Mouse (Mus musculus) thymus, postnatal 10 days (tissue): Measurements from ENCODE around the gene Psip1.
A peak's percentile ranks its signal among the peaks of the same experiment; 100 is the strongest.
"Not testable (repeated sequence)": the region's sequence is repeated elsewhere in the genome, so short reads cannot be mapped to it uniquely, and the experiment has no call there.

Source experiments
- DNase-seq, 2 experiments: peaks; one replicate each; pipeline ENCODE4 v3.0.0; 2021; ENCODE audit warnings: low spot score in 2 of 2

Gene Psip1

GRCm38 (mm10) chr4:83501037-83501430 lies 14.8 kb upstream of the Psip1 start:
- no peak for DNase-seq

GRCm38 (mm10) chr4:83500154-83501036 lies 14.1 kb upstream of the Psip1 start:
- DNase-seq: no peak

- DNase-seq: not testable (repeated sequence)
Measured at GRCm38 (mm10) chr4:83497013-83497412, 10.8 kb upstream of the Psip1 start.

GRCm38 (mm10) chr4:83493112-83493511 lies 6.9 kb upstream of the Psip1 start:
- DNase-seq: no peak

GRCm38 (mm10) chr4:83489121-83489520 lies 2.9 kb upstream of the Psip1 start:
- DNase-seq: no peak

- peak; percentile 90 for DNase-seq
Measured at GRCm38 (mm10) chr4:83485735-83486116, 533 bp downstream of the Psip1 start.

- DNase-seq: no peak
Measured at GRCm38 (mm10) chr4:83485250-83485649, 1.0 kb downstream of the Psip1 start.

GRCm38 (mm10) chr4:83468208-83468607 lies 18.1 kb downstream of the Psip1 start:
- DNase-seq: no peak

GRCm38 (mm10) chr4:83467615-83468014 lies 18.6 kb downstream of the Psip1 start:
- DNase-seq: no peak

GRCm38 (mm10) chr4:83464827-83465226 lies 21.4 kb downstream of the Psip1 start:
- DNase-seq: no peak

- DNase-seq: no peak
Measured at GRCm38 (mm10) chr4:83460106-83460505, 26.2 kb downstream of the Psip1 start.

GRCm38 (mm10) chr4:83450785-83451184 lies 35.5 kb downstream of the Psip1 start:
- no peak for DNase-seq

GRCm38 (mm10) chr4:83441050-83441449 lies 45.2 kb downstream of the Psip1 start:
- no peak for DNase-seq

- no peak for DNase-seq
Measured at GRCm38 (mm10) chr4:83439045-83439444, 47.2 kb downstream of the Psip1 start.

- no peak for DNase-seq
Measured at GRCm38 (mm10) chr4:83438116-83438515, 48.1 kb downstream of the Psip1 start.

GRCm38 (mm10) chr4:83436375-83436774 lies 49.9 kb downstream of the Psip1 start:
- no peak for DNase-seq

GRCm38 (mm10) chr4:83432901-83433300 lies 53.4 kb downstream of the Psip1 start:
- no peak for DNase-seq

- no peak for DNase-seq
Measured at GRCm38 (mm10) chr4:83431950-83432349, 54.3 kb downstream of the Psip1 start.

GRCm38 (mm10) chr4:83428845-83429244 lies 57.4 kb downstream of the Psip1 start:
- no peak for DNase-seq

- no peak for DNase-seq
Measured at GRCm38 (mm10) chr4:83427696-83428095, 58.6 kb downstream of the Psip1 start.

- DNase-seq: no peak
Measured at GRCm38 (mm10) chr4:83427141-83427540, 59.1 kb downstream of the Psip1 start.

GRCm38 (mm10) chr4:83425119-83425518 lies 61.1 kb downstream of the Psip1 start:
- no peak for DNase-seq

GRCm38 (mm10) chr4:83423641-83424040 lies 62.6 kb downstream of the Psip1 start:
- DNase-seq: no peak

- DNase-seq: no peak
Measured at GRCm38 (mm10) chr4:83418781-83419180, 67.5 kb downstream of the Psip1 start.
